19 mouse cellular contexts compared by ENCODE assay signal in genomic region chr5:72453690-72454089, GRCm38 (mm10). TPM values are rescaled to one million over a fixed set of nuclear protein-coding genes. Genes with fewer than 3 reads are reported as not detected.
A peak's percentile ranks its signal among the peaks of the same experiment; 100 is the strongest.
DNase-seq lines count a peak whose midpoint lies in the region; ATAC-seq and TF ChIP-seq lines count a peak whose summit lies in the region.
"Had no signal": no experiment of that assay in that cellular context is flagged by ENCODE, and none has a peak within 500 bp of the region (broad histone marks: within the 10 kb centered on the region; RNA-seq: fewer than 3 reads in every experiment).

No protein-coding gene starts in this region.

- H3K9ac ChIP-seq in hindbrain, postnatal 0 days (replicated peaks; ENCODE audit: low read length) = no peak overlapping the region
- H3K9ac ChIP-seq: embryonic facial prominence, embryonic 15.5 days; forebrain, embryonic 12.5 days; hindbrain, embryonic 12.5 days; intestine, embryonic 15.5 days; liver, embryonic 12.5 days; neural tube, embryonic 13.5 days had no signal

- no peaks in the 10 kb centered on the region for H3K4me1 ChIP-seq in hindbrain, postnatal 0 days (ENCODE audit: insufficient read depth, low read length)
- H3K4me1 ChIP-seq in hindbrain, embryonic 10.5 days (replicated peaks) = peaks cover 6% of the 10 kb centered on the region; the same call in 1 of the 2 replicates
- H3K4me1 ChIP-seq in cerebellum, adult 2 months (ENCODE audit: control insufficient read depth, insufficient read depth, low read length) = peaks cover 6% of the 10 kb centered on the region
- H3K4me1 ChIP-seq: embryonic facial prominence, embryonic 15.5 days; hindbrain, embryonic 12.5 days; intestine, embryonic 15.5 days; liver, embryonic 12.5 days; megakaryocyte, embryonic 14.5 days; neural tube, embryonic 13.5 days had no signal

- no peak for TF ChIP-seq POLR2A in brain, embryonic 14.5 days (IDR thresholded peaks at IDR 0.05; ENCODE audit: borderline replicate concordance, extremely low read depth, insufficient read depth, insufficient read length, poor library complexity, severe bottlenecking)
- TF ChIP-seq POLR2A in cerebellum, adult 2 months (IDR thresholded peaks at IDR 0.05; ENCODE audit: borderline replicate concordance, insufficient read depth, low read length) = no peak

- peak; percentile 38; the same call in 1 of the 2 replicates for ATAC-seq in hindbrain, postnatal 0 days
- ATAC-seq: intestine, embryonic 15.5 days; liver, embryonic 12.5 days had no signal

- DNase-seq in hindbrain, postnatal 0 days (ENCODE audit: low spot score) = peak; percentile 16
- DNase-seq in hindbrain, embryonic 10.5 days (ENCODE audit: low spot score) = no peak
- DNase-seq in brain, embryonic 14.5 days (ENCODE audit: low read depth) = peak; percentile 22
- peak; percentile 58 to 69 for DNase-seq in cerebellum, adult 2 months
- peak; percentile 53 to 64 for DNase-seq in heart, postnatal 10 days
- no peak for DNase-seq in gastrocnemius, postnatal 4 days (ENCODE audit: low spot score in 2 of 2)
- DNase-seq in layer of hippocampus, adult 8-10 months (ENCODE audit: low spot score in 2 of 2) = no peak
- DNase-seq: adrenal gland, adult 8-10 months; layer of hippocampus, adult 9-11 months had no signal

- no peaks in the 10 kb centered on the region for H3K36me3 ChIP-seq in hindbrain, postnatal 0 days (ENCODE audit: insufficient read depth, low read length)
- H3K36me3 ChIP-seq in hindbrain, embryonic 10.5 days = no peaks in the 10 kb centered on the region
- H3K36me3 ChIP-seq: embryonic facial prominence, embryonic 15.5 days; forebrain, embryonic 12.5 days; G1E; hindbrain, embryonic 12.5 days; intestine, embryonic 15.5 days; liver, embryonic 12.5 days; neural tube, embryonic 13.5 days had no signal

- H3K27ac ChIP-seq in hindbrain, postnatal 0 days = no peak overlapping the region; the same call in 1 of the 2 replicates
- no peak overlapping the region for H3K27ac ChIP-seq in hindbrain, embryonic 10.5 days
- no peak overlapping the region for H3K27ac ChIP-seq in cerebellum, adult 2 months (ENCODE audit: insufficient read depth, low read length)
- H3K27ac ChIP-seq: embryonic facial prominence, embryonic 15.5 days; forebrain, embryonic 12.5 days; hindbrain, embryonic 12.5 days; intestine, embryonic 15.5 days; kidney, postnatal 0 days; liver, embryonic 12.5 days; neural tube, embryonic 13.5 days had no signal

- intact Hi-C loops in heart, postnatal 10 days (cut with DNase I) = no loop called here

- WGBS in hindbrain, postnatal 0 days = 42% methylated on average over 2 of the region's 2 CpGs
- WGBS in hindbrain, embryonic 10.5 days = 60% methylated on average over 2 of the region's 2 CpGs
- 18% methylated on average over 2 of the region's 2 CpGs for WGBS in cerebellum, adult 2 months

- no peaks in the 10 kb centered on the region for H3K27me3 ChIP-seq in hindbrain, postnatal 0 days (ENCODE audit: insufficient read depth, low read length)
- H3K27me3 ChIP-seq in hindbrain, embryonic 10.5 days (ENCODE audit: insufficient read depth, poor library complexity, severe bottlenecking) = no peaks in the 10 kb centered on the region
- no peaks in the 10 kb centered on the region for H3K27me3 ChIP-seq in cerebellum, adult 2 months (ENCODE audit: control insufficient read depth, insufficient read depth, low read length)
- H3K27me3 ChIP-seq: embryonic facial prominence, embryonic 15.5 days; forebrain, embryonic 12.5 days; hindbrain, embryonic 12.5 days; intestine, embryonic 15.5 days; liver, embryonic 12.5 days; megakaryocyte, embryonic 14.5 days; neural tube, embryonic 13.5 days had no signal

- H3K4me3 ChIP-seq in hindbrain, postnatal 0 days (ENCODE audit: low read length) = no peak overlapping the region
- H3K4me3 ChIP-seq in hindbrain, embryonic 10.5 days = no peak overlapping the region
- no peak overlapping the region for H3K4me3 ChIP-seq in cerebellum, adult 2 months (replicated peaks; ENCODE audit: insufficient read depth, low read depth, low read length)
- H3K4me3 ChIP-seq: embryonic facial prominence, embryonic 15.5 days; forebrain, embryonic 12.5 days; hindbrain, embryonic 12.5 days; intestine, embryonic 15.5 days; liver, embryonic 12.5 days; megakaryocyte, embryonic 14.5 days; neural tube, embryonic 13.5 days had no signal

- H3K4me2 ChIP-seq in hindbrain, postnatal 0 days (ENCODE audit: low read depth, low read length) = no peak overlapping the region
- H3K4me2 ChIP-seq: embryonic facial prominence, embryonic 15.5 days; forebrain, embryonic 12.5 days; hindbrain, embryonic 12.5 days; intestine, embryonic 15.5 days; liver, embryonic 12.5 days; neural tube, embryonic 13.5 days had no signal

- H3K9me3 ChIP-seq in hindbrain, postnatal 0 days (ENCODE audit: low read length) = no peaks in the 10 kb centered on the region
- H3K9me3 ChIP-seq in hindbrain, embryonic 10.5 days = no peaks in the 10 kb centered on the region
- H3K9me3 ChIP-seq: embryonic facial prominence, embryonic 15.5 days; forebrain, embryonic 12.5 days; G1E; hindbrain, embryonic 12.5 days; intestine, embryonic 15.5 days; liver, embryonic 12.5 days; megakaryocyte, embryonic 14.5 days; neural tube, embryonic 13.5 days had no signal

- TF ChIP-seq CTCF in hindbrain, postnatal 0 days (IDR thresholded peaks at IDR 0.05; ENCODE audit: low read depth) = no peak
- TF ChIP-seq CTCF in brain, embryonic 14.5 days (IDR thresholded peaks at IDR 0.05; ENCODE audit: borderline replicate concordance, extremely low read depth, insufficient read depth, insufficient read length) = no peak
- no peak for TF ChIP-seq CTCF in cerebellum, adult 2 months (IDR thresholded peaks at IDR 0.05; ENCODE audit: borderline replicate concordance, insufficient read depth, low read depth, low read length)

RNA-seq across cellular contexts. Expression of gene Corin, which starts 50.6 kb away (rescaled TPM):
- total RNA-seq in hindbrain, postnatal 0 days (2014; rRNA removed) = 0.72 and 1.1 TPM in 2 replicates
- polyA plus RNA-seq in hindbrain, postnatal 0 days (2015; fragmentation: Nextera tagmentation; extraction: Ambion mirVana) = 0.71 and 0.96 TPM in 2 replicates
- 5.8 and 7.8 TPM in 2 replicates for polyA plus RNA-seq in hindbrain, embryonic 10.5 days (2016; fragmentation: Nextera tagmentation; extraction: Ambion mirVana)
- 0.81 and 2.3 TPM in 2 replicates for polyA plus RNA-seq in brain, embryonic 14.5 days (2012; rRNA removed)
- 2.3 and 3.0 TPM in 2 replicates for polyA plus RNA-seq in cerebellum, adult 2 months (2012; rRNA removed)
- total RNA-seq in heart, postnatal 10 days (2021) = 10 to 100 TPM; 69.0 to 98.5 TPM
- 1 to 10 TPM; 1.5 to 2.0 TPM for total RNA-seq in gastrocnemius, postnatal 4 days (2021)
- total RNA-seq in layer of hippocampus, adult 8-10 months (2022) = under 1 TPM; 0.16 to 0.52 (median 0.27) TPM
- polyA plus RNA-seq: G1E; small intestine, adult 2 months had no signal

Comparison
In these comparisons a context has a peak if more than half of its experiments do, and no peak if none do; other contexts are left out.
1. DNase-seq: peak in hindbrain, postnatal 0 days (single experiment), brain, embryonic 14.5 days (single experiment), cerebellum, adult 2 months (2 of 2) and heart, postnatal 10 days (2 of 2); none in hindbrain, embryonic 10.5 days (single experiment), gastrocnemius, postnatal 4 days (0 of 2) and layer of hippocampus, adult 8-10 months (0 of 2).
2. RNA of gene Corin, which starts 50.6 kb away (total RNA-seq): 69.0 to 98.5 TPM in heart, postnatal 10 days; 1.5 to 2.0 TPM in gastrocnemius, postnatal 4 days, 0.72 to 1.1 TPM in hindbrain, postnatal 0 days and 0.16 to 0.52 TPM in layer of hippocampus, adult 8-10 months; every median in the first group is over 10 times any median in the second.